Mouse (Mus musculus): ENCODE measurements around the gene Rassf5. TPM values are rescaled to one million over a fixed set of nuclear protein-coding genes. Genes with fewer than 3 reads are reported as not detected.

Rassf5 gene
- polyA plus RNA-seq, 1 experiment from 2014 or later: 7.9 TPM

DNA sequence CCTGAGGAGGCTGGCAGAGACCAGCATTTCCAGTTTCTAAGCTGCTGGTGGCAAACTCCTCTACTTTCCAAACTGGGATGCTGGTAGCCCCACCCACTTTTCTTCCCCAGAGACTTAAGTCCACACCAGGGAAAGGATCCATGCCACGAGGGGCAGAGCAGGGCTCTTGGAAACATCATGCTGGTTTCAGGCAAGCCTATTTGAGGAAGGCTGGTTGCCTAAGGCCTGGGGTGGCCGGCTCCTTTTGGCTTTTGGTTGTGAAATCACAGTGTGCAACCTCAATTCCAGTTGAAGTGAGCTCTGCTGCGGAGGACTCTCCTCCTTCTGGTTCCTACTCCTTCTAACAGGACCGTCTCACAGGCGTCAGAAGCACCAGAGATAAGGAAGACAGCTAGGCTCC lies 41.7 kb upstream of the Rassf5 start:
- Histone ChIP-seq H3K27ac (replicated peaks) (no peak overlapping the region), H3K4me3 (ENCODE audit: low read depth, low read length) (no peak overlapping the region), H3K4me2 (replicated peaks; ENCODE audit: low read depth) (no peak overlapping the region), H3K36me3 (ENCODE audit: control insufficient read depth, insufficient read depth, low read length) (no peaks in the 10 kb centered on the region), H3K9me3 (ENCODE audit: control insufficient read depth, low read length) (no peaks in the 10 kb centered on the region), H3K4me1 (replicated peaks; ENCODE audit: control insufficient read depth, insufficient read depth) (no peaks in the 10 kb centered on the region), H3K9ac (ENCODE audit: low read length) (no peak overlapping the region), H3K27me3 (ENCODE audit: control insufficient read depth, insufficient read depth, low read length) (no peaks in the 10 kb centered on the region)
- ATAC-seq (ENCODE audit: low FRiP score, low TSS enrichment) (no peak), DNase-seq (ENCODE audit: low spot score) (no peak)
- WGBS: 67% methylated on average over 5 of the region's 5 CpGs
- TF ChIP-seq EP300 (optimal IDR thresholded peaks at IDR 0.05): no peak
- TF ChIP-seq CTCF (IDR thresholded peaks at IDR 0.05; ENCODE audit: low read depth): no peak

GRCm38 (mm10) chr1:131284616-131285015 lies 39.6 kb upstream of the Rassf5 start:
- ATAC-seq (ENCODE audit: low FRiP score, low TSS enrichment) (no peak), DNase-seq (ENCODE audit: low spot score) (no peak)
- no peak overlapping the region for H3K4me3 ChIP-seq (ENCODE audit: low read depth, low read length)
- H3K4me2 ChIP-seq (replicated peaks; ENCODE audit: low read depth): no peak overlapping the region
- H3K27me3 ChIP-seq (ENCODE audit: control insufficient read depth, insufficient read depth, low read length): no peaks in the 10 kb centered on the region
- no peak overlapping the region for H3K27ac ChIP-seq (replicated peaks)
- no peaks in the 10 kb centered on the region for H3K36me3 ChIP-seq (ENCODE audit: control insufficient read depth, insufficient read depth, low read length)
- H3K9me3 ChIP-seq (ENCODE audit: control insufficient read depth, low read length): no peaks in the 10 kb centered on the region
- WGBS: 63% methylated on average over 4 of the region's 4 CpGs
- H3K4me1 ChIP-seq (replicated peaks; ENCODE audit: control insufficient read depth, insufficient read depth): no peaks in the 10 kb centered on the region
- TF ChIP-seq CTCF (IDR thresholded peaks at IDR 0.05; ENCODE audit: low read depth): no peak
- no peak overlapping the region for H3K9ac ChIP-seq (ENCODE audit: low read length)

DNA sequence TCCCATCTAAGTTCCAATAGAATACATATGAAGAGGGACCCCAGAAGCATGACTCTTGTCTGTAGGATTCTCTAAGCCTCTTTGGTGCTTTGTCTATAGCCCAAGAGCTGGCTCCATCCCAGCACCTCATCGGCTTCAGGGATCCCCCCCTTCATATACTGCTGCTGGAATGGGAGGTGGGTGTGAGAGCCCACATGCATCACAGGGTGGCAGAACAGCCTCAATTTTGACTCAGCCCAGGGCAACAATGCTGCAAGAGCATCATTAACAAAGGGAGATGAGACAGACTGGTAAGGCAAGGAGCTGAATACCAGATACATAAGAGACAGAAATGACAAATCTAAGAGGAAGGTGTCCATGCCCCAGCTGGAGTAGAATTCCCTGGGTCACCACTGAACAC lies 39.1 kb upstream of the Rassf5 start:
- no peaks in the 10 kb centered on the region for H3K36me3 ChIP-seq (ENCODE audit: control insufficient read depth, insufficient read depth, low read length)
- no peak overlapping the region for H3K27ac ChIP-seq (replicated peaks)
- ATAC-seq (ENCODE audit: low FRiP score, low TSS enrichment) (no peak), DNase-seq (ENCODE audit: low spot score) (no peak)
- H3K4me3 ChIP-seq (ENCODE audit: low read depth, low read length): no peak overlapping the region
- no peaks in the 10 kb centered on the region for H3K4me1 ChIP-seq (replicated peaks; ENCODE audit: control insufficient read depth, insufficient read depth)
- H3K4me2 ChIP-seq (replicated peaks; ENCODE audit: low read depth): no peak overlapping the region
- TF ChIP-seq EP300 (optimal IDR thresholded peaks at IDR 0.05): no peak
- TF ChIP-seq CTCF (IDR thresholded peaks at IDR 0.05; ENCODE audit: low read depth): no peak
- H3K9me3 ChIP-seq (ENCODE audit: control insufficient read depth, low read length): no peaks in the 10 kb centered on the region
- no peaks in the 10 kb centered on the region for H3K27me3 ChIP-seq (ENCODE audit: control insufficient read depth, insufficient read depth, low read length)
- 83% methylated on average over 1 of the region's 1 CpGs for WGBS
- no peak overlapping the region for H3K9ac ChIP-seq (ENCODE audit: low read length)

DNA sequence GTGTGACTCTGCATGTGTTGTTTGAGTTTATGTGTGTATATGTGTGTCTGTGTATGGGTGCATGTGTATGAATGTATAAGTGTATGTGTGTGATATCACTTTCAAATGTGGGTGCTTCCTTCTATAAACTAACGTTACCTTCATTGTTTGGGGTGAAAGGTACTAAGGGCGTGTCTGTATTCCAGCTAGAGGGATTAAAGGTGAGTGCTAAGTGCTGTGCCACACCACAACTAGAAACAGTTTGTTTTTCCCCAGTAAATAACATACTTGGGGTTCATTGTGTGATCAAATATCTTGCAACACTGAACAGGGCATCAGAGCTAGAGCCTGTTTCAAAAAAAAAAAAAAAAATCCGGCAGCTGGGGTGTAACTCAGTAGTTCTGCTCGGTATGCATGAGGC lies 36.7 kb upstream of the Rassf5 start:
- Histone ChIP-seq H3K27ac (replicated peaks) (no peak overlapping the region), H3K27me3 (ENCODE audit: control insufficient read depth, insufficient read depth, low read length) (no peaks in the 10 kb centered on the region), H3K9ac (ENCODE audit: low read length) (no peak overlapping the region), H3K9me3 (ENCODE audit: control insufficient read depth, low read length) (no peaks in the 10 kb centered on the region), H3K4me1 (replicated peaks; ENCODE audit: control insufficient read depth, insufficient read depth) (peaks cover 4% of the 10 kb centered on the region; the same call in 1 of the 2 replicates), H3K4me3 (ENCODE audit: low read depth, low read length) (no peak overlapping the region), H3K4me2 (replicated peaks; ENCODE audit: low read depth) (no peak overlapping the region), H3K36me3 (ENCODE audit: control insufficient read depth, insufficient read depth, low read length) (no peaks in the 10 kb centered on the region)
- ATAC-seq (ENCODE audit: low FRiP score, low TSS enrichment) (peak; percentile 24; the same call in 1 of the 2 replicates), DNase-seq (ENCODE audit: low spot score) (no peak)
- no peak for TF ChIP-seq CTCF (IDR thresholded peaks at IDR 0.05; ENCODE audit: low read depth)
- no peak for TF ChIP-seq EP300 (optimal IDR thresholded peaks at IDR 0.05)
- 40% methylated on average over 4 of the region's 4 CpGs for WGBS

GRCm38 (mm10) chr1:131280280-131280679 lies 35.2 kb upstream of the Rassf5 start:
- peak; percentile 40 for DNase-seq (ENCODE audit: low spot score)
- Histone ChIP-seq H3K4me2 (replicated peaks; ENCODE audit: low read depth) (peak overlapping the region; percentile 64; the same call in 1 of the 2 replicates), H3K4me1 (replicated peaks; ENCODE audit: control insufficient read depth, insufficient read depth) (peaks cover 4% of the 10 kb centered on the region; the same call in 1 of the 2 replicates), H3K9ac (ENCODE audit: low read length) (no peak overlapping the region), H3K36me3 (ENCODE audit: control insufficient read depth, insufficient read depth, low read length) (no peaks in the 10 kb centered on the region), H3K27me3 (ENCODE audit: control insufficient read depth, insufficient read depth, low read length) (no peaks in the 10 kb centered on the region), H3K9me3 (ENCODE audit: control insufficient read depth, low read length) (no peaks in the 10 kb centered on the region), H3K4me3 (ENCODE audit: low read depth, low read length) (no peak overlapping the region), H3K27ac (replicated peaks) (no peak overlapping the region)
- ATAC-seq (ENCODE audit: low FRiP score, low TSS enrichment): peak; percentile 49
- 28% methylated on average over 3 of the region's 3 CpGs for WGBS
- peak; percentile 38 for TF ChIP-seq CTCF (IDR thresholded peaks at IDR 0.05; ENCODE audit: low read depth)
- no peak for TF ChIP-seq EP300 (optimal IDR thresholded peaks at IDR 0.05)

- Histone ChIP-seq H3K9ac (ENCODE audit: low read length) (peak within 1 kb of the TSS; percentile 62), H3K27ac (replicated peaks) (peak within 1 kb of the TSS; percentile 69), H3K9me3 (ENCODE audit: control insufficient read depth, low read length) (no peaks in the 10 kb centered on the region), H3K4me1 (replicated peaks; ENCODE audit: control insufficient read depth, insufficient read depth) (peaks cover 4% of the 10 kb centered on the region; the same call in 1 of the 2 replicates), H3K36me3 (ENCODE audit: control insufficient read depth, insufficient read depth, low read length) (no peaks in the 10 kb centered on the region), H3K27me3 (ENCODE audit: control insufficient read depth, insufficient read depth, low read length) (no peaks in the 10 kb centered on the region), H3K4me3 (ENCODE audit: low read depth, low read length) (peak within 1 kb of the TSS; percentile 48), H3K4me2 (replicated peaks; ENCODE audit: low read depth) (peak within 1 kb of the TSS; percentile 64)
- no peak; the same call in 1 of the 2 replicates for ATAC-seq (ENCODE audit: low FRiP score, low TSS enrichment)
- DNase-seq (ENCODE audit: low spot score): no peak
- no peak for TF ChIP-seq EP300 (optimal IDR thresholded peaks at IDR 0.05)
- TF ChIP-seq CTCF (IDR thresholded peaks at IDR 0.05; ENCODE audit: low read depth): no peak
- WGBS: 15% methylated on average over 4 of the region's 4 CpGs
Measured at GRCm38 (mm10) chr1:131279456-131279776, 34.4 kb upstream of the Rassf5 start, which contains the start of gene Ikbke. Gene Ikbke, minus strand, starts transcription at chr1:131279606.
